Mouse (Mus musculus) brain, embryonic 14.5 days (tissue): Measurements from ENCODE around the gene Taar9.

Experiments
- CTCF ChIP-seq: fragments of 200-500 bp; IDR thresholded peaks from 2 replicates; pipeline ENCODE4 v1.5.1; 2012; ENCODE audit warnings: inconsistent platforms, mild to moderate bottlenecking, moderate library complexity, borderline replicate concordance; ENCODE audit not compliant: insufficient read depth, insufficient read length; ENCODE audit errors: extremely low read depth
- POLR2A ChIP-seq: fragments of 200-500 bp; IDR thresholded peaks from 2 replicates; pipeline ENCODE4 v1.6.1; 2012; ENCODE audit warnings: mild to moderate bottlenecking, inconsistent platforms, borderline replicate concordance; ENCODE audit not compliant: poor library complexity, insufficient read depth, insufficient read length, severe bottlenecking; ENCODE audit errors: extremely low read depth

DNA sequence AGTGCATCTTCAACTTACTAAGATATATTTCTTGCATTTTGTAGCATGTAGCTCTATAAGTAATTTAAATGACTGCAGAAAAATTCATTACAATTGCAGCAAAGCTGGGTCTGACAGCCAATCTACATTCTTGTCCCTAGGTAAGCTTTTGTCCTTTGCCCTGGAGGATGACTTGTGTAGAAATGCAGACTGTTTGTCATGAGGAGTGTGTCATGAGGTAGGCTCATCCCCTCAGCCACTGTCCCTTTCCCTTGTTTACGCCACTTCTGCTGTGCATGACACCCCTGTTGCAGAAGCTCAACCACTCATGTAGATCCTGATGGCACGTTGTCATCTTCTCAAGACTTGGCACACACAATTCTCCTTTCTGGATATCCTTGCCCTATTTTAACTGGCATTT lies 22.2 kb downstream of the Taar9 start:
- TF ChIP-seq POLR2A (no peak), CTCF (no peak)
